Mouse (Mus musculus) lung, postnatal 0 days (tissue): Measurements from ENCODE around the gene Frmd4a. TPM values are rescaled to one million over a fixed set of nuclear protein-coding genes. Genes with fewer than 3 reads are reported as not detected.

Source experiments
- ATAC-seq: fragments of 200-750 bp; cut with Nextera tagmentation; 2 replicates; pipeline ENCODE4 v1.8.0; 2017; ENCODE audit warnings: moderate library complexity
- DNase-seq: peaks from one replicate; pipeline ENCODE4 v3.0.0-alpha.2; 2016; ENCODE audit warnings: low spot score
- H3K27ac ChIP-seq: fragments of 300-500 bp; sonication (generic); 2 replicates; pipeline ENCODE4 v1.5.1; 2014; ENCODE audit warnings: antibody characterized with exemption, mild to moderate bottlenecking, low read length, mixed read lengths
- H3K27me3 ChIP-seq: fragments of 300-500 bp; sonication (generic); replicated peaks from 2 replicates; pipeline ENCODE4 v1.6.1; 2014; ENCODE audit warnings: low read length, mixed read lengths; ENCODE audit not compliant: insufficient read depth
- H3K36me3 ChIP-seq: fragments of 300-500 bp; sonication (generic); 2 replicates; pipeline ENCODE4 v1.6.1; 2014; ENCODE audit warnings: low read length, mixed read lengths; ENCODE audit not compliant: insufficient read depth
- H3K4me1 ChIP-seq: fragments of 300-500 bp; sonication (generic); 2 replicates; pipeline ENCODE4 v1.6.1; 2014; ENCODE audit warnings: antibody characterized with exemption, low read depth, low read length, mixed read lengths; ENCODE audit not compliant: insufficient read depth
- H3K4me2 ChIP-seq: fragments of 300-500 bp; sonication (generic); replicated peaks from 2 replicates; pipeline ENCODE4 v1.6.1; 2014; ENCODE audit warnings: low read depth, mild to moderate bottlenecking, low read length, moderate library complexity, mixed read lengths
- H3K4me3 ChIP-seq: fragments of 300-500 bp; sonication (generic); 2 replicates; pipeline ENCODE4 v1.5.1; 2014; ENCODE audit warnings: low read depth, low read length
- H3K9ac ChIP-seq: fragments of 300-500 bp; sonication (generic); replicated peaks from 2 replicates; pipeline ENCODE4 v1.6.1; 2014; ENCODE audit warnings: low read depth, mild to moderate bottlenecking
- H3K9me3 ChIP-seq: fragments of 300-500 bp; sonication (generic); 2 replicates; pipeline ENCODE4 v1.6.1; 2016; ENCODE audit warnings: low read length, mixed read lengths
- CTCF ChIP-seq: IDR thresholded peaks from 2 replicates; pipeline ENCODE4 v1.5.1; 2016; ENCODE audit warnings: antibody characterized with exemption, mild to moderate bottlenecking
- EP300 ChIP-seq: IDR thresholded peaks from 2 replicates; pipeline ENCODE4 v1.6.1; 2016; ENCODE audit warnings: antibody characterized with exemption, mild to moderate bottlenecking, control low read depth
- WGBS: fragments of 180-500 bp; shearing (Covaris S2); extraction: QIAGEN DNeasy Blood & Tissue Kit; methylation state at CpG from one replicate; pipeline ENCODE4 v1.1.7; 2014; 5-methylcytosine and 5-hydroxymethylcytosine counted together
- polyA plus RNA-seq: library from polyadenylated mRNA; unstranded; fragments of >200 nt; fragmentation: Nextera tagmentation; extraction: Ambion mirVana; gene quantifications from 2 replicates; pipeline ENCODE4 v1.2.1, GENCODE M21; 2015

Frmd4a gene
- polyA plus RNA-seq, 1 experiment from 2014 or later, result 15.8 TPM

DNA sequence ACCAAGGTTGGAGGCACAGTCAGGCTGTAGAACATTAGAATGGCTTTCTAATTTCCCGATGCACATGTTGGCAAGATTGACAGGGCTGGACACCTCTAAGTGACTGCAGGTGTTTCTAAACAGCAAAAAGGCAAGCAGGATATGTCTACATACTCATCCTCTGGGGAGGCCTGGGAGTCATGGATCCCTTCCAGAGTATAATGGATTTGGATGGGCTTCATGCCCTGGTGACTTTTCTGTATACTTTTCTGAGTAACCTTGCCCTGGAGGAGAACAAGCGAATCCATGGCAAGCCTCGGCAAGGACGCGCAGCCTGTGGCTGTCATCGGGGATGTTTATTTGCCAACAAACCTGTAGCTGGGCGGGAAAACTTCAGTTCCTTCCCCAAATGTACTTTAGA lies 509.6 kb downstream of the Frmd4a start:
- no peaks in the 10 kb centered on the region for H3K27me3 ChIP-seq
- no peak for ATAC-seq
- WGBS, result 87% methylated on average over 7 of the region's 7 CpGs

DNA sequence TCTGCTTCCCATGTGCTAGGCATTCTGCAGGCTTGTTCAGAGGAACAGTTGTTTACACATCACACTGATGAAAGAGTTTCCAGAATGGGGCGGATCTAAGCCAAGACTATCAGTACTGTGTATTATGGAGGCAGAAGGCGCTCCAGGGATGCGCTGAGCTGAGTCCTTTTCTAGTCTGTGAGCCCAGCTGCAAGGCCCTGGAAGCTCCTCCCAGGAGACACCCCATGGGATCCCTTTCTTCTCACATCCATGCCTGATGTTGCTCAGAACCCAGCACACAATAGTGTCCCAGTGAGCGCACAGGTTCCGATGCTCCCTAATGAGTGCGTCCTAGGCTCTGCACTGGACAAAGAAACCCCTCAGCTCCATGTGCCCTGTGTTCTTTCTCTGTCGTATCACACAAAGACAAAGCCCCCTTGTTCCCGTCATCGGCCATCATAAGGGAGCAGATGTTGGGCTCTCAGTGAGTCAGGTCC lies 511.8 kb downstream of the Frmd4a start:
- Histone ChIP-seq H3K36me3 (no peaks in the 10 kb centered on the region), H3K4me3 (no peak overlapping the region), H3K4me2 (no peak overlapping the region), H3K27me3 (no peaks in the 10 kb centered on the region), H3K4me1 (no peaks in the 10 kb centered on the region), H3K9me3 (no peaks in the 10 kb centered on the region), H3K9ac (no peak overlapping the region), H3K27ac (no peak overlapping the region)
- WGBS, result 63% methylated on average over 9 of the region's 9 CpGs
- DNase-seq (no peak), ATAC-seq (no peak)
- TF ChIP-seq CTCF (no peak), EP300 (no peak)

More for the DNA sequence above, 509.6 kb downstream of the Frmd4a start:
- H3K4me2 ChIP-seq, result no peak overlapping the region
- no peak overlapping the region for H3K27ac ChIP-seq
- no peak for DNase-seq
- no peak overlapping the region for H3K9ac ChIP-seq
- TF ChIP-seq EP300, result no peak
- TF ChIP-seq CTCF, result no peak
- H3K4me1 ChIP-seq, result no peaks in the 10 kb centered on the region
- no peaks in the 10 kb centered on the region for H3K36me3 ChIP-seq
- no peak overlapping the region for H3K4me3 ChIP-seq
- H3K9me3 ChIP-seq, result no peaks in the 10 kb centered on the region

DNA sequence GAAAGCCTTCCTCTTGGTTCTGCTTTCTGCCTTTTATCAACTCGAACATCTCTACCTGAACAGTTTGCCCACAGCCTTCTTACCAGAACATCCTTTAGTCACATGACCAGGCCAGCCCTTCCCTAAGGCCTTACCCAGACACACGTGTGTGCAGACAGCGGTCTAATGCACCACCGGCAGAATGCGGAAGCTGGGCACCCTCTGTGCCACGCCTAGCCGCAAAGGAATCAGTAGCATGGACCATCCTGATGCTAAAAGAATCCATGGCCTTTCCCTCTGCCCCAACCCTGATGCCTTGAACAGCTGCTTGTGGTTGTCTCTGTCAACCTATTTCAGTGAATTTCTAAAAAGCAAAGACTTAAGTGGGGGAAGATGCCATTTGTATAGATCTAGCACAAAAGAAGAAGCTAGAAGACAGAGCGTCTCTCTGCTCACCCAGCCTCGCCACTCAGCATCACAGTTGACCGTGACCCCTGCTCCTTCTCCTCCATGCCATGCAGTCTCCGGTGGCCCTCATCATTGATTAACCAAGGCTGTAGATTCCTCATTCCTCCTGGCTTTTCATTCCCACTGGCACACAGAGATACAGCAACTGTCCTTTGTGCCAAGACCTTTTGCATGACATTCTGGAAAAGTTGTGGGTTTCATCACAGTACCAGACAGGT lies 514.1 kb downstream of the Frmd4a start:
- no peak for TF ChIP-seq CTCF
- no peak for TF ChIP-seq EP300
- 88% methylated on average over 11 of the region's 11 CpGs for WGBS
- H3K4me2 ChIP-seq, result no peak overlapping the region
- no peak overlapping the region for H3K9ac ChIP-seq
- no peak overlapping the region for H3K27ac ChIP-seq
- no peaks in the 10 kb centered on the region for H3K36me3 ChIP-seq
- no peaks in the 10 kb centered on the region for H3K27me3 ChIP-seq
- ATAC-seq, result no peak
- no peak for DNase-seq
- H3K9me3 ChIP-seq, result no peaks in the 10 kb centered on the region
- no peaks in the 10 kb centered on the region for H3K4me1 ChIP-seq
- no peak overlapping the region for H3K4me3 ChIP-seq

DNA sequence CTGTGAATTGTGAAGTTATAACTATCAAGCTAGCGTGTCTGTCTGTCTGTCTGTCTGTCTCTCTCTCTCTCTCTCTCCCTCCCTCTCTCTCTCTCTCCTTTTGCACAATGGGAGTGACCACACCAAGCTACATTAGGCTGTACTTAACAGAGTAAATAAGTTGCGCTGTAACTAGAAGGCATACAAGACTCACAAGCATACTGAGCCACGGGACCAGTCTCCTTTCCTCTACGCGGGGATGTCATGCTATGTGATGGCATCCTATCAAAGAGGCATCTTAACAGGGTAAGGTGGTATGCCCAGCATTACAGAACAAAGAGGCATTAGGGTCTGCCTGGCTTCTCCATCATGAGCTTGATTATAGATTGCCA lies 514.7 kb downstream of the Frmd4a start:
- Histone ChIP-seq H3K27ac (no peak overlapping the region), H3K4me2 (no peak overlapping the region)
- TF ChIP-seq CTCF (no peak), EP300 (no peak)

DNA sequence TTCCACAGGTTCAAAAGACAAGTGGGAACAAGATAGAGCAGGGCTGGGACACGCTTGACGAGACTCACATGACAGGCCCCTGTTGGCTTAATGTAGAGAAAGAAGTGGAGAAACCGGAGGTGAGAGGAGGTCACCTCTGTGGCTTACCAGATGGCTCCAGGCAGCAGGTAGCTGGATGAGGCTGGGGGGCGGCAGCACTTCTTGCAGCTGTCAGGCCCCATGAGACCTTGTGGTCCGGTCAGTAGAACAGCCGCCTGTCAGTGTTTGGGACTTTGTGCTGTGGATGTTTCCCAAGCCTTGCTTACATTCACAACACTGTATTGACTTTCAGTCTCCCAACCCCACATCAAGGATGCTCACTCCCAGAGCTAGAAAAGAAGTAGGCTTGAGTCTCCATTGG lies 515.4 kb downstream of the Frmd4a start:
- Histone ChIP-seq H3K27ac (no peak overlapping the region), H3K4me1 (no peaks in the 10 kb centered on the region), H3K9ac (no peak overlapping the region), H3K9me3 (no peaks in the 10 kb centered on the region), H3K4me3 (no peak overlapping the region), H3K27me3 (no peaks in the 10 kb centered on the region), H3K36me3 (no peaks in the 10 kb centered on the region), H3K4me2 (no peak overlapping the region)
- no peak for DNase-seq
- TF ChIP-seq CTCF (no peak), EP300 (no peak)
- no peak for ATAC-seq
- WGBS, result 90% methylated on average over 6 of the region's 6 CpGs

More for the DNA sequence above, 514.7 kb downstream of the Frmd4a start:
- no peak for DNase-seq
- H3K36me3 ChIP-seq, result no peaks in the 10 kb centered on the region
- no peaks in the 10 kb centered on the region for H3K4me1 ChIP-seq
- H3K27me3 ChIP-seq, result no peaks in the 10 kb centered on the region
- no peak overlapping the region for H3K4me3 ChIP-seq
- 96% methylated on average over 5 of the region's 5 CpGs for WGBS
- no peaks in the 10 kb centered on the region for H3K9me3 ChIP-seq
- no peak overlapping the region for H3K9ac ChIP-seq
- ATAC-seq, result no peak

DNA sequence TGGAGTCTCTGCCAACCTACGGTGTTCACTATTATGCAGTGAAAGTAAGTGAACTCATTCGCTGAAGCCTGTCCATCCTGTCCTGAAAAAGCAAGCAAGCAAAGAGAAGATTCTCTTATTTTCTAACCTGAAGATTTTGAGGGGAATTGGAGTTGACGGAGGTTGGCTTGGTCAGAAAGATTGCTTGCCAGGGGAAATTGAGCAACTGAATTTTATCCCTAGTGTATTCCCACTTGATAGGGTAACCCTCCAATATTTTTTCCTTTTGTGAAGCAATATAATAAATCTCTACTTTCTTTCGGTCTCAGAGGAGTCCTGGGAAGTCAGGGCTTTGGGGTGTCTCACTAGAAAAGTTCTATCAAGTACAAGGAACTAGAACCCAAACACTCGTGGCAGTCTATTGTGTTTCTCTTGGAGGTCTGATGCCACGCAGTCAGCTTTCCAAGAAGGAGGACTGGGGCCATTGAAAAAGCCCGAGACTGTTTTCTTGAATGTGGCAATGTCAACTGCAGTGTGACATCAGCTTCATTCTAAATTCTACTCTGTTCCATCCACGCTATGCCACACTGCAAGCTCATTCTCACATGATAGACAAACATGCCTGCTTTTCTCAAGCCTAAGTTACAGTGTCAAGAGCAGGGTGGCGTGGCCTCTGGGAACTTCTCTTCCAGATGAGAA lies 517.8 kb downstream of the Frmd4a start:
- Histone ChIP-seq H3K36me3 (no peaks in the 10 kb centered on the region), H3K9me3 (no peaks in the 10 kb centered on the region), H3K4me2 (no peak overlapping the region), H3K9ac (no peak overlapping the region), H3K4me3 (no peak overlapping the region), H3K27ac (no peak overlapping the region), H3K4me1 (no peaks in the 10 kb centered on the region), H3K27me3 (no peaks in the 10 kb centered on the region)
- TF ChIP-seq CTCF, result no peak
- TF ChIP-seq EP300, result no peak
- 86% methylated on average over 9 of the region's 9 CpGs for WGBS
- no peak for ATAC-seq
- no peak for DNase-seq
